Mouse (Mus musculus): ENCODE data around the gene Arhgap25.

DNA sequence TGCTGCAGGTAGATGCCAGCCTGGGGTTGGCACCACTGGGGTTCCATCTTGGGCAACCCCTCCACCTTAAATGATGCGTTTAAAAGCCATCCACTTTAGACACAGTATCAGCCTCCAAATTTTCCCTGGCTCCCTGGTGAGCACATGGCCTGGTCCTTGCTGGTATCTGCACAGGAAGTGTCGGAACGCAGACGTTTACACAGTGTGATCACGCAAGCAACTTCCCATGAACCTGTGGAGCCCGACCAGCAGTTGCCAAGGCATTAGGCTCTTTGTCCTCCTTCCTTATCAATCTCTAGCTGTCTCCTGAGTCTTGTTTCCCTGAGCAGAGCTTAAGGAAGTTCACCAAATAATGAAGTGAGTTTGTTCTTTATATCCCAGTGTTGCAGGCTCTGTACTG is 77.6 kb downstream of the Arhgap25 start:
- TF ChIP-seq CTCF (IDR thresholded peaks at IDR 0.05; ENCODE audit: low read depth) (no peak), EP300 (IDR thresholded peaks at IDR 0.05; ENCODE audit: low read depth) (no peak)
